In genomic region chr9:83893767-83894330, GRCm38 (mm10) we compare ENCODE assay signal across 15 mouse cellular contexts. TPM values are rescaled to one million over a fixed set of nuclear protein-coding genes. Genes with fewer than 3 reads are reported as not detected.
DNase-seq lines count a peak whose midpoint lies in the region; ATAC-seq and TF ChIP-seq lines count a peak whose summit lies in the region.
"Had no signal": no experiment of that assay in that cellular context is flagged by ENCODE, and none has a peak within 500 bp of the region (broad histone marks: within the 10 kb centered on the region; RNA-seq: fewer than 3 reads in every experiment).

No protein-coding gene starts in this region.

- WGBS in intestine, postnatal 0 days = 81% methylated on average over 4 of the region's 4 CpGs
- 84% methylated on average over 4 of the region's 4 CpGs for WGBS in intestine, embryonic 16.5 days
- 47% methylated on average over 4 of the region's 4 CpGs for WGBS in liver, embryonic 16.5 days (ENCODE audit: insufficient replicate concordance)

- no peaks in the 10 kb centered on the region for H3K4me1 ChIP-seq in intestine, postnatal 0 days (replicated peaks; ENCODE audit: control insufficient read depth, insufficient read depth, low read length)
- H3K4me1 ChIP-seq in intestine, embryonic 16.5 days (ENCODE audit: control insufficient read depth, insufficient read depth, low read length) = no peaks in the 10 kb centered on the region
- no peaks in the 10 kb centered on the region for H3K4me1 ChIP-seq in liver, embryonic 16.5 days (ENCODE audit: control insufficient read depth, low read depth, low read length)
- H3K4me1 ChIP-seq: embryonic facial prominence, embryonic 12.5 days; midbrain, embryonic 10.5 days; neural tube, embryonic 12.5 days had no signal

- H3K4me3 ChIP-seq in intestine, postnatal 0 days (ENCODE audit: low read depth, low read length) = no peak overlapping the region
- no peak overlapping the region for H3K4me3 ChIP-seq in intestine, embryonic 16.5 days (ENCODE audit: low read length)
- H3K4me3 ChIP-seq in liver, embryonic 16.5 days (ENCODE audit: low read depth, low read length) = no peak overlapping the region
- no peak overlapping the region for H3K4me3 ChIP-seq in layer of hippocampus, adult 2 months
- H3K4me3 ChIP-seq: embryonic facial prominence, embryonic 12.5 days; midbrain, embryonic 10.5 days; neural tube, embryonic 12.5 days had no signal

- ATAC-seq in intestine, postnatal 0 days = 0 out of 2 replicates have a peak, but pooled peaks have one; percentile 10
- no peak for ATAC-seq in intestine, embryonic 16.5 days
- peak; percentile 88 for ATAC-seq in liver, embryonic 16.5 days (ENCODE audit: low read depth)
- ATAC-seq: forebrain, postnatal 0 days had no signal

- no peak overlapping the region for H3K27ac ChIP-seq in intestine, postnatal 0 days (ENCODE audit: low read depth, low read length)
- no peak overlapping the region for H3K27ac ChIP-seq in intestine, embryonic 16.5 days (ENCODE audit: low read length)
- no peak overlapping the region for H3K27ac ChIP-seq in liver, embryonic 16.5 days (ENCODE audit: low read length)
- H3K27ac ChIP-seq in layer of hippocampus, adult 2 months = no peak overlapping the region
- H3K27ac ChIP-seq: embryonic facial prominence, embryonic 12.5 days; midbrain, embryonic 10.5 days; neural tube, embryonic 12.5 days had no signal

- no peaks in the 10 kb centered on the region for H3K27me3 ChIP-seq in intestine, postnatal 0 days (replicated peaks; ENCODE audit: control insufficient read depth, insufficient read depth, low read length)
- H3K27me3 ChIP-seq in intestine, embryonic 16.5 days (replicated peaks; ENCODE audit: control insufficient read depth, insufficient read depth, low read length) = no peaks in the 10 kb centered on the region
- H3K27me3 ChIP-seq in liver, embryonic 16.5 days (ENCODE audit: control insufficient read depth, insufficient read depth, low read depth, low read length) = no peaks in the 10 kb centered on the region
- H3K27me3 ChIP-seq: embryonic facial prominence, embryonic 12.5 days; neural tube, embryonic 12.5 days had no signal

- no peak overlapping the region for H3K4me2 ChIP-seq in intestine, postnatal 0 days (replicated peaks; ENCODE audit: low read depth)
- no peak overlapping the region for H3K4me2 ChIP-seq in intestine, embryonic 16.5 days (ENCODE audit: low read depth, low read length)
- no peak overlapping the region for H3K4me2 ChIP-seq in liver, embryonic 16.5 days (ENCODE audit: low read depth, low read length)
- H3K4me2 ChIP-seq: embryonic facial prominence, embryonic 12.5 days; neural tube, embryonic 12.5 days had no signal

- peak; percentile 27 for DNase-seq in fibroblast of lung, adult 2 months (ENCODE audit: low read depth)
- DNase-seq in naive thymus-derived CD4-positive, alpha-beta T cell, adult 2 months (ENCODE audit: low read depth) = peak; percentile 3
- DNase-seq in right cerebral cortex, postnatal 10 days (ENCODE audit: low spot score in 2 of 2) = no peak
- no peak for DNase-seq in layer of hippocampus, adult 2 months (ENCODE audit: low spot score in 2 of 2)
- DNase-seq: cerebellum, adult 9-11 months; forebrain, postnatal 0 days; gastrocnemius, postnatal 36 days; heart, postnatal 10 days; retina, postnatal 1 day had no signal

- H3K36me3 ChIP-seq in intestine, postnatal 0 days (ENCODE audit: control insufficient read depth, insufficient read depth) = no peaks in the 10 kb centered on the region
- no peaks in the 10 kb centered on the region for H3K36me3 ChIP-seq in intestine, embryonic 16.5 days (ENCODE audit: control insufficient read depth, insufficient read depth, low read length)
- no peaks in the 10 kb centered on the region for H3K36me3 ChIP-seq in liver, embryonic 16.5 days (ENCODE audit: control insufficient read depth, insufficient read depth)
- H3K36me3 ChIP-seq: embryonic facial prominence, embryonic 12.5 days; midbrain, embryonic 10.5 days; neural tube, embryonic 12.5 days had no signal

- no peaks in the 10 kb centered on the region for H3K9me3 ChIP-seq in intestine, postnatal 0 days (ENCODE audit: control insufficient read depth)
- H3K9me3 ChIP-seq in intestine, embryonic 16.5 days (ENCODE audit: control insufficient read depth, low read length) = no peaks in the 10 kb centered on the region
- no peaks in the 10 kb centered on the region for H3K9me3 ChIP-seq in liver, embryonic 16.5 days (replicated peaks; ENCODE audit: control insufficient read depth, low read length)
- H3K9me3 ChIP-seq: embryonic facial prominence, embryonic 12.5 days; midbrain, embryonic 10.5 days; neural tube, embryonic 12.5 days had no signal

- no peak overlapping the region for H3K9ac ChIP-seq in intestine, postnatal 0 days (ENCODE audit: low read depth, low read length)
- H3K9ac ChIP-seq in intestine, embryonic 16.5 days (ENCODE audit: low read depth, low read length) = no peak overlapping the region
- no peak overlapping the region for H3K9ac ChIP-seq in liver, embryonic 16.5 days (ENCODE audit: low read depth, low read length)
- H3K9ac ChIP-seq: embryonic facial prominence, embryonic 12.5 days; forebrain, postnatal 0 days; neural tube, embryonic 12.5 days had no signal

- no peak for TF ChIP-seq CTCF in intestine, postnatal 0 days (IDR thresholded peaks at IDR 0.05; ENCODE audit: low read depth)
- TF ChIP-seq CTCF in layer of hippocampus, adult 2 months (conservative IDR thresholded peaks at IDR 0.05) = no peak

RNA-seq across cellular contexts. Expression of gene Bckdhb, which starts 31.1 kb away (rescaled TPM):
- polyA plus RNA-seq in intestine, postnatal 0 days (2015; fragmentation: Nextera tagmentation; extraction: Ambion mirVana) = 6.2 and 7.4 TPM in 2 replicates
- 25.9 and 30.7 TPM in 2 replicates for polyA plus RNA-seq in intestine, embryonic 16.5 days (2015; fragmentation: Nextera tagmentation; extraction: Ambion mirVana)
- 43.3 and 43.9 TPM in 2 replicates for polyA plus RNA-seq in liver, embryonic 16.5 days (2015; fragmentation: Nextera tagmentation; extraction: Ambion mirVana)
- total RNA-seq in layer of hippocampus, adult 2 months (2021) = 10 to 100 TPM; 37.8 to 40.6 TPM

RNA-seq across cellular contexts. Expression of gene Ttk, which starts 59.4 kb away (rescaled TPM):
- polyA plus RNA-seq in intestine, postnatal 0 days (2015; fragmentation: Nextera tagmentation; extraction: Ambion mirVana) = 4.5 and 5.0 TPM in 2 replicates
- 19.3 and 20.9 TPM in 2 replicates for polyA plus RNA-seq in intestine, embryonic 16.5 days (2015; fragmentation: Nextera tagmentation; extraction: Ambion mirVana)
- polyA plus RNA-seq in liver, embryonic 16.5 days (2015; fragmentation: Nextera tagmentation; extraction: Ambion mirVana) = 16.5 and 17.9 TPM in 2 replicates
- under 1 TPM; 0.81 to 0.84 TPM for total RNA-seq in layer of hippocampus, adult 2 months (2021)

Comparison
In these comparisons a context has a peak if more than half of its experiments do, and no peak if none do; other contexts are left out.
1. DNase-seq: peak in fibroblast of lung, adult 2 months (single experiment) and naive thymus-derived CD4-positive, alpha-beta T cell, adult 2 months (single experiment); none in right cerebral cortex, postnatal 10 days (0 of 2) and layer of hippocampus, adult 2 months (0 of 2).